Mouse (Mus musculus): Measurements from ENCODE around the gene Tmem130. TPM values are rescaled to one million over a fixed set of nuclear protein-coding genes. Genes with fewer than 3 reads are reported as not detected.
A peak's percentile ranks its signal among the peaks of the same experiment; 100 is the strongest.

The Tmem130 gene
- polyA plus RNA-seq (2012; rRNA removed): 0.14 and 0.22 TPM in 2 replicates

DNA sequence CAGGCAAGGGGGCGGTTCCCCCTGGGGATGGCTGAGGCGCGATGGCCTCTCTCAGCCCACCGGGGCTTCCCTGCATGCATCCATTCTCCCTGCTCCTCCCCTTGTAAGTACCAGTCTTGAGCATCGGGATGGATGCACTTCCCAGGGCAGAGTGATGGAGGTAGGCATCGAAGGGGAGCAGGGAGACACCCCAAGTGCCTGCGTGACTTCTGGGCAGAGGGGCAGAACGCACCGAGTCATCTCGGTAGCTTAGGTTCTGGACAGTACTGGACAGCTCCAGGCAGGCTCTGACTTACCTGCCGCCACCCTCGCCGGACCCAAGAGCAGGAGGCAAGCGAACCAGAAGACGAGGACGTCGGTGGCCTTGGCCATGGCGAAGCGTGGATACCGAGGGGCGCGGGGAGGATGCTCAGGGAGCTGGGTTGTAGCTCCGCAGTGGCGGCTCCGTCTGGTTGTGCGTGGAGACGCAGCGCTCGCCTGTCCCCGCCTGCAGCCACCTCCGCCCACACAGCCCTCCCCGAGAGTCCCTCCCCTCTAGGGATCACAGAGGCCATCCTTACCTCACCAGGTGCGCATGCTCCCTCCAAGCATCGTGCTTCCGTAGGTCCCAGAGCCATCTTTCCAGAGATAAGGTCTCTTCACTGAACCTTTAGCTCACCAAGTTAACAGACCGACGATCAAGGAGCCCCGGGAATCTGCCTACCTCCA is at the start of gene Tmem130:
Gene Tmem130 (minus strand): TSS at position 658 of the 708 bp plus-strand sequence.
- no peak for TF ChIP-seq POLR2A (IDR thresholded peaks at IDR 0.05; ENCODE audit: borderline replicate concordance, extremely low read depth, low read depth, low read length)
- no peak for TF ChIP-seq CTCF (IDR thresholded peaks at IDR 0.05; ENCODE audit: insufficient read depth, low read length)
- no peak for DNase-seq
- H3K4me3 ChIP-seq (replicated peaks; ENCODE audit: extremely low read depth, low read depth, low read length): no peak within 1 kb of the TSS
- 3% methylated on average over 38 of the region's 38 CpGs for WGBS
- no peaks in the 10 kb centered on the region for H3K4me1 ChIP-seq (ENCODE audit: control insufficient read depth, insufficient read depth, low read length)

DNA sequence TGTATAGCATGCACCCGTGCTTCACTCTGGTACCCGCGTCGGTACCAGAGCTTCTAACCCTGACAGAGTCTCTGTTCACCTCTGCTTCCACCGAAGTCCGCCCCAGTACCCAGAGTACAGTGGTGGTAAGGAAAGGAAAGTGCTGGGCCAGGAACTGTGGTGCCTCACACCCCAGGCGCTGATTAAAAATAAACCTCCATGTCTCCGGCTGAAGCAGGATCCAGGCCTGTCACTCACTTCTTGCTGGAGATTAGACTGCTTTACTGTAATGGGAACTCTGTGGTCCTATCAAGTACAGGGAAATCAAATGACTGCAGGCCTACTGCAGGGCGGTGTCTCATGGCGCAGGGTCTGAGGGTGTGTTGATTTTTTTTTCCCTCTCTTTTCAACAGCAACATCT is 45.3 kb upstream of the Tmem130 start:
- no peak for DNase-seq
- H3K4me1 ChIP-seq (ENCODE audit: control insufficient read depth, insufficient read depth, low read length): no peaks in the 10 kb centered on the region
- TF ChIP-seq CTCF (IDR thresholded peaks at IDR 0.05; ENCODE audit: insufficient read depth, low read length) (no peak), POLR2A (IDR thresholded peaks at IDR 0.05; ENCODE audit: borderline replicate concordance, extremely low read depth, low read depth, low read length) (no peak)
- H3K4me3 ChIP-seq (replicated peaks; ENCODE audit: extremely low read depth, low read depth, low read length): no peak overlapping the region
- 95% methylated on average over 10 of the region's 10 CpGs for WGBS

DNA sequence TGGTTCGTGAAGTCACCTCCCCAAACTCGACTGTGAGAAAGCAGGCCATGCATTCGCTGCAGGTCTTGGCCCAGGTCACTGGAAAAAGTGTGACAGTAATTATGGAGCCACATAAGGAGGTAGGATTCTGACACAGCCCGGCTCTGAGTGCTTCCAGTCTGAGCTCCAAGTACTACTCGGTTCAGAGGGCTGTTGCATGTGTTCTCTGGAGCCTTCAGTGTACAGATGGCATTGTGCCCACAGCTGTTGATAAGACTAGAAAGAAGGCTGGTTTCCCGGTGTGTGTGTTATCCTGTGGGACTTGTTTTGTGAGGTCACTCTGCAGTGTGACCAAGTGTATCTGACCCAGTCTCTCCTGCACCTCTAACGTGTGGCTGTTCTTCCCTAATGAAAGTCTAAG is 42.6 kb upstream of the Tmem130 start:
- H3K4me3 ChIP-seq (replicated peaks; ENCODE audit: extremely low read depth, low read depth, low read length): no peak overlapping the region
- TF ChIP-seq CTCF (IDR thresholded peaks at IDR 0.05; ENCODE audit: insufficient read depth, low read length): no peak
- no peak for TF ChIP-seq POLR2A (IDR thresholded peaks at IDR 0.05; ENCODE audit: borderline replicate concordance, extremely low read depth, low read depth, low read length)
- no peak for DNase-seq
- WGBS: 73% methylated on average over 7 of the region's 7 CpGs
- no peaks in the 10 kb centered on the region for H3K4me1 ChIP-seq (ENCODE audit: control insufficient read depth, insufficient read depth, low read length)

GRCm38 (mm10) chr5:144803066-144803465 is 41.4 kb upstream of the Tmem130 start:
- whole genome bisulfite sequencing: 92% methylated on average over 8 of the region's 8 CpGs
- no peak overlapping the region for H3K4me3 ChIP-seq (replicated peaks; ENCODE audit: extremely low read depth, low read depth, low read length)
- H3K4me1 ChIP-seq (ENCODE audit: control insufficient read depth, insufficient read depth, low read length): no peaks in the 10 kb centered on the region
- no peak for DNase-seq
- TF ChIP-seq CTCF (IDR thresholded peaks at IDR 0.05; ENCODE audit: insufficient read depth, low read length) (no peak), POLR2A (IDR thresholded peaks at IDR 0.05; ENCODE audit: borderline replicate concordance, extremely low read depth, low read depth, low read length) (no peak)

- Histone ChIP-seq H3K4me3 (replicated peaks; ENCODE audit: extremely low read depth, low read depth, low read length) (no peak overlapping the region), H3K4me1 (ENCODE audit: control insufficient read depth, insufficient read depth, low read length) (no peaks in the 10 kb centered on the region)
- WGBS: 81% methylated on average over 7 of the region's 7 CpGs
- peak; percentile 12 for DNase-seq
- no peak for TF ChIP-seq CTCF (IDR thresholded peaks at IDR 0.05; ENCODE audit: insufficient read depth, low read length)
- no peak for TF ChIP-seq POLR2A (IDR thresholded peaks at IDR 0.05; ENCODE audit: borderline replicate concordance, extremely low read depth, low read depth, low read length)
These were observed 35.5 kb upstream of the Tmem130 start for GRCm38 (mm10) chr5:144797116-144797515.

DNA sequence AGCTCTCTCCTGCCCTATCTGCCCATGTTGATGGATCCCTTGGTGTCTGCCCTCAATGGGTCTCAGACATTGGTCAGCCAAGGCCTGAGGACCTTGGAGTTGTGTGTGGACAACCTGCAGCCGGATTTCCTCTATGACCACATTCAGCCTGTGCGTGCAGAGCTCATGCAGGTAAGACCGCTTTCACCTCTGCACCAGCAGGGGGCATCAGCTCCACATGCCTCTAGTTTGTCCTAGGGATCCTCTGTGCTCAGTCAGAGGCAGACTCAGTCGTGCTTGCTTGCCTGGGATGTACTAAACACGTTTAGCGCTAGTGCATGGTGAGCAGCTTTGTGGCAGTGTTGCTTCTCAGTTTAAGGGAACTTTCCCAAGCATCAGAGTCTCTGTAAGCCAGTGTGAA is 33.1 kb upstream of the Tmem130 start:
- Histone ChIP-seq H3K4me3 (replicated peaks; ENCODE audit: extremely low read depth, low read depth, low read length) (no peak overlapping the region), H3K4me1 (ENCODE audit: control insufficient read depth, insufficient read depth, low read length) (no peaks in the 10 kb centered on the region)
- no peak for DNase-seq
- WGBS: 64% methylated on average over 6 of the region's 6 CpGs
- TF ChIP-seq CTCF (IDR thresholded peaks at IDR 0.05; ENCODE audit: insufficient read depth, low read length) (peak; percentile 71), POLR2A (IDR thresholded peaks at IDR 0.05; ENCODE audit: borderline replicate concordance, extremely low read depth, low read depth, low read length) (no peak)

GRCm38 (mm10) chr5:144793374-144793773 is 31.8 kb upstream of the Tmem130 start:
- DNase-seq: no peak
- no peaks in the 10 kb centered on the region for H3K4me1 ChIP-seq (ENCODE audit: control insufficient read depth, insufficient read depth, low read length)
- no peak overlapping the region for H3K4me3 ChIP-seq (replicated peaks; ENCODE audit: extremely low read depth, low read depth, low read length)
- WGBS: 84% methylated on average over 5 of the region's 5 CpGs
- TF ChIP-seq POLR2A (IDR thresholded peaks at IDR 0.05; ENCODE audit: borderline replicate concordance, extremely low read depth, low read depth, low read length): no peak
- no peak for TF ChIP-seq CTCF (IDR thresholded peaks at IDR 0.05; ENCODE audit: insufficient read depth, low read length)

- DNase-seq: no peak
- H3K4me3 ChIP-seq (replicated peaks; ENCODE audit: extremely low read depth, low read depth, low read length): no peak overlapping the region
- TF ChIP-seq CTCF (IDR thresholded peaks at IDR 0.05; ENCODE audit: insufficient read depth, low read length) (no peak), POLR2A (IDR thresholded peaks at IDR 0.05; ENCODE audit: borderline replicate concordance, extremely low read depth, low read depth, low read length) (no peak)
- H3K4me1 ChIP-seq (ENCODE audit: control insufficient read depth, insufficient read depth, low read length): no peaks in the 10 kb centered on the region
- WGBS: 95% methylated on average over 18 of the region's 18 CpGs
These were observed 24.8 kb upstream of the Tmem130 start for GRCm38 (mm10) chr5:144786464-144786863.

GRCm38 (mm10) chr5:144780654-144781053 is 19.0 kb upstream of the Tmem130 start:
- DNase-seq: no peak
- WGBS: 81% methylated on average over 8 of the region's 8 CpGs
- TF ChIP-seq POLR2A (IDR thresholded peaks at IDR 0.05; ENCODE audit: borderline replicate concordance, extremely low read depth, low read depth, low read length) (no peak), CTCF (IDR thresholded peaks at IDR 0.05; ENCODE audit: insufficient read depth, low read length) (no peak)
- H3K4me3 ChIP-seq (replicated peaks; ENCODE audit: extremely low read depth, low read depth, low read length): no peak overlapping the region
- H3K4me1 ChIP-seq (ENCODE audit: control insufficient read depth, insufficient read depth, low read length): no peaks in the 10 kb centered on the region

GRCm38 (mm10) chr5:144773231-144773630 is 11.6 kb upstream of the Tmem130 start:
- Histone ChIP-seq H3K4me1 (ENCODE audit: control insufficient read depth, insufficient read depth, low read length) (peaks cover 3% of the 10 kb centered on the region; the same call in 1 of the 2 replicates), H3K4me3 (replicated peaks; ENCODE audit: extremely low read depth, low read depth, low read length) (no peak overlapping the region)
- DNase-seq: no peak
- TF ChIP-seq CTCF (IDR thresholded peaks at IDR 0.05; ENCODE audit: insufficient read depth, low read length): no peak
- TF ChIP-seq POLR2A (IDR thresholded peaks at IDR 0.05; ENCODE audit: borderline replicate concordance, extremely low read depth, low read depth, low read length): no peak
- 93% methylated on average over 6 of the region's 6 CpGs for WGBS
